Mouse (Mus musculus): Measurements from ENCODE around the gene Chp1. TPM values are rescaled to one million over a fixed set of nuclear protein-coding genes. Genes with fewer than 3 reads are reported as not detected.
"Not testable (repeated sequence)": the region's sequence is repeated elsewhere in the genome, so short reads cannot be mapped to it uniquely, and the experiment has no call there.

Chp1 gene
- polyA plus RNA-seq, 1 experiment from 2014 or later, result 73.0 TPM

DNA sequence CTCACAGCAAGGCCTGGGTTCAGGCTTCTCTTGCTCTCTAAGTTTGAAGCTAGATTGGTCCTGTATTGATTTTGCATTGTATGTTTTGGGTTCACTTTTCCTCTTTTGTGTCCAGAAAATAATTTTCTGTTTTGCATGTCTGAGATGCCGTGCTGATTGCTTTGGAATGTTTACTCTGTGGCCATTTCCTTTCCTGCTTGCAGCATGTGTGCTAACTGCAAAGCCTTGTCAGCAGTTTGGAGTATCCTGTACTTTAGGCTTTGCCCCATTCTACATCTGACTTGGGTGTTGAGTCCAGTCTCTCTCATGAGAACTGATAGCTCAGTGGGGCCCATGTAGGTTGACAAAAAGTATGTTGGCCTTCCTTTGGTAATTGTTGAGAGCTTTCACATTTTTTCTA, 55.0 kb downstream of the Chp1 start:
- no peak overlapping the region for H3K4me3 ChIP-seq
- H3K27me3 ChIP-seq, result no peaks in the 10 kb centered on the region
- peaks cover 29% of the 10 kb centered on the region for H3K4me1 ChIP-seq (replicated peaks)
- H3K27ac ChIP-seq (replicated peaks), result no peak overlapping the region
- peaks cover 59% of the 10 kb centered on the region for H3K36me3 ChIP-seq
- WGBS, result 87% methylated on average over 1 of the region's 1 CpGs
- no peak for ATAC-seq (ENCODE audit: low read depth)
- no peak overlapping the region for H3K9ac ChIP-seq
- no peak overlapping the region for H3K4me2 ChIP-seq
- no peaks in the 10 kb centered on the region for H3K9me3 ChIP-seq

GRCm38 (mm10) chr2:119603909-119604308, 56.4 kb downstream of the Chp1 start:
- H3K27me3 ChIP-seq, result no peaks in the 10 kb centered on the region
- H3K9me3 ChIP-seq, result no peaks in the 10 kb centered on the region
- no peak for ATAC-seq (ENCODE audit: low read depth)
- H3K36me3 ChIP-seq, result peaks cover 60% of the 10 kb centered on the region
- H3K27ac ChIP-seq (replicated peaks), result no peak overlapping the region
- H3K4me3 ChIP-seq, result no peak overlapping the region
- peaks cover 22% of the 10 kb centered on the region for H3K4me1 ChIP-seq (replicated peaks)
- 91% methylated on average over 2 of the region's 2 CpGs for WGBS
- no peak overlapping the region for H3K9ac ChIP-seq
- H3K4me2 ChIP-seq, result no peak overlapping the region

GRCm38 (mm10) chr2:119605361-119605973, 58.0 kb downstream of the Chp1 start:
- Histone ChIP-seq H3K27me3 (no peaks in the 10 kb centered on the region), H3K36me3 (peaks cover 59% of the 10 kb centered on the region), H3K9ac (no peak overlapping the region), H3K9me3 (no peaks in the 10 kb centered on the region), H3K4me1 (replicated peaks) (peaks cover 18% of the 10 kb centered on the region), H3K4me2 (no peak overlapping the region), H3K27ac (replicated peaks) (no peak overlapping the region), H3K4me3 (no peak overlapping the region)
- no peak for ATAC-seq (ENCODE audit: low read depth)
- 89% methylated on average over 6 of the region's 6 CpGs for WGBS

- no peaks in the 10 kb centered on the region for H3K9me3 ChIP-seq
- no peak overlapping the region for H3K4me2 ChIP-seq
- WGBS, result 96% methylated on average over 4 of the region's 4 CpGs
- no peak overlapping the region for H3K4me3 ChIP-seq
- no peaks in the 10 kb centered on the region for H3K27me3 ChIP-seq
- H3K27ac ChIP-seq (replicated peaks), result no peak overlapping the region
- no peak overlapping the region for H3K9ac ChIP-seq
- peaks cover 50% of the 10 kb centered on the region for H3K36me3 ChIP-seq
- ATAC-seq (ENCODE audit: low read depth), result no peak
- peaks cover 6% of the 10 kb centered on the region; the same call in 1 of the 2 replicates for H3K4me1 ChIP-seq (replicated peaks)
Observed at GRCm38 (mm10) chr2:119607023-119607422, 59.5 kb downstream of the Chp1 start.

DNA sequence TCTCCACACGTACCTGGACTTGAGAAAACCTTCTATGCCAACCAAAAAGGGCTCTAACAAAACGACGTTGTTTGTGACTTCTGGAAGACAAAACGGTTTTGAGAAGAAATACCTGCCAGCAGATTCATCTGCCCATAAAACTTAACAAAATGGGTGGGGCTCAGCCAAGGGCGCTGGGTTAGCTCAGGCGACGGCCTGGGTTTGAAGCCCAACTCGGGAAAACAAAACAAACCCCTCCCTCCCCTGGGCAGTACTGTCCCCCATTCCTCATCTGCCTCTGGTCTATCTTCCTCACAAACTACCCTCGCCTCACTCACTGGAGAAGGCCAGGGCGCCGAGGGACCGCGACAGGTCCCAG, 70.3 kb downstream of the Chp1 start:
- 1% methylated on average over 13 of the region's 13 CpGs for WGBS
- Histone ChIP-seq H3K4me1 (replicated peaks) (peaks cover 33% of the 10 kb centered on the region), H3K36me3 (no peaks in the 10 kb centered on the region), H3K27me3 (no peaks in the 10 kb centered on the region), H3K9ac (peak overlapping the region; percentile 61), H3K9me3 (no peaks in the 10 kb centered on the region), H3K4me3 (peak overlapping the region; percentile 62), H3K4me2 (peak overlapping the region; percentile 83), H3K27ac (replicated peaks) (no peak overlapping the region)
- ATAC-seq (ENCODE audit: low read depth), result no peak

GRCm38 (mm10) chr2:119618199-119618982, 70.9 kb downstream of the Chp1 start, which contains the start of the genes Nusap1 and Oip5:
Gene Nusap1, plus strand, starts transcription at chr2:119618298.
Gene Oip5, minus strand, starts transcription at chr2:119618469.
- Histone ChIP-seq H3K27ac (replicated peaks) (no peak within 1 kb of the TSS), H3K27me3 (no peaks in the 10 kb centered on the region)
- WGBS, result under 1% methylated on average over 55 of the region's 55 CpGs

GRCm38 (mm10) chr2:119619002-119619401, 71.5 kb downstream of the Chp1 start:
- not testable (repeated sequence) for H3K27ac ChIP-seq (replicated peaks); H3K27me3 ChIP-seq; H3K9me3 ChIP-seq; ATAC-seq (ENCODE audit: low read depth); H3K36me3 ChIP-seq
- H3K4me1 ChIP-seq (replicated peaks), result peaks cover 33% of the 10 kb centered on the region
- peak overlapping the region; percentile 83 for H3K4me2 ChIP-seq
- WGBS, result 12% methylated on average over 6 of the region's 6 CpGs
- H3K9ac ChIP-seq, result peak overlapping the region; percentile 63
- peak overlapping the region; percentile 62 for H3K4me3 ChIP-seq

More at GRCm38 (mm10) chr2:119618199-119618982, 70.9 kb downstream of the Chp1 start, which contains the start of the genes Nusap1 and Oip5:
- ATAC-seq (ENCODE audit: low read depth), result peak; percentile 100
- Histone ChIP-seq H3K4me3 (peak within 1 kb of the TSS; percentile 62), H3K9me3 (no peaks in the 10 kb centered on the region), H3K4me1 (replicated peaks) (peaks cover 33% of the 10 kb centered on the region), H3K9ac (peak within 1 kb of the TSS; percentile 63), H3K4me2 (peak within 1 kb of the TSS; percentile 83), H3K36me3 (no peaks in the 10 kb centered on the region)

- Histone ChIP-seq H3K4me2 (0 out of 2 replicates have a peak overlapping the region, but pooled peaks have one; percentile 3), H3K9ac (no peak overlapping the region; the same call in 1 of the 2 replicates), H3K4me1 (replicated peaks) (peaks cover 33% of the 10 kb centered on the region), H3K27me3 (no peaks in the 10 kb centered on the region), H3K27ac (replicated peaks) (no peak overlapping the region), H3K36me3 (no peaks in the 10 kb centered on the region), H3K9me3 (no peaks in the 10 kb centered on the region), H3K4me3 (no peak overlapping the region)
- ATAC-seq (ENCODE audit: low read depth), result no peak
- WGBS, result 100% methylated on average over 2 of the region's 2 CpGs
Observed at GRCm38 (mm10) chr2:119621302-119621701, 73.8 kb downstream of the Chp1 start.

Other genes starting within 250 kb of the Chp1 start
- 4.9 and 5.3 TPM in 2 replicates for gene Dll4, start 221.9 kb upstream of the Chp1 start, polyA plus RNA-seq (2015; fragmentation: Nextera tagmentation; extraction: Ambion mirVana)
- gene Chac1, start 196.5 kb upstream of the Chp1 start, polyA plus RNA-seq (2015; fragmentation: Nextera tagmentation; extraction: Ambion mirVana), result 6.2 TPM in 2 replicates
- gene Ino80, start 70.0 kb upstream of the Chp1 start, polyA plus RNA-seq (2015; fragmentation: Nextera tagmentation; extraction: Ambion mirVana), result 3.1 and 3.2 TPM in 2 replicates
- 0.43 and 0.71 TPM in 2 replicates for gene Exd1, start 70 bp upstream of the Chp1 start, polyA plus RNA-seq (2015; fragmentation: Nextera tagmentation; extraction: Ambion mirVana)
- gene Nusap1, start 70.6 kb downstream of the Chp1 start, polyA plus RNA-seq (2015; fragmentation: Nextera tagmentation; extraction: Ambion mirVana), result 13.4 and 19.5 TPM in 2 replicates
- gene Oip5, start 70.8 kb downstream of the Chp1 start, polyA plus RNA-seq (2015; fragmentation: Nextera tagmentation; extraction: Ambion mirVana), result 5.1 and 7.8 TPM in 2 replicates
- 43.6 and 47.0 TPM in 2 replicates for gene Ndufaf1, start 115.1 kb downstream of the Chp1 start, polyA plus RNA-seq (2015; fragmentation: Nextera tagmentation; extraction: Ambion mirVana)
- 54.8 and 67.0 TPM in 2 replicates for gene Rtf1, start 127.4 kb downstream of the Chp1 start, polyA plus RNA-seq (2015; fragmentation: Nextera tagmentation; extraction: Ambion mirVana)
- gene Itpka, start 194.6 kb downstream of the Chp1 start, polyA plus RNA-seq (2015; fragmentation: Nextera tagmentation; extraction: Ambion mirVana), result 0.28 TPM in 1 of 2 replicates, not detected in the other
- 0.43 and 0.50 TPM in 2 replicates for gene Ltk, start 212.7 kb downstream of the Chp1 start, polyA plus RNA-seq (2015; fragmentation: Nextera tagmentation; extraction: Ambion mirVana)
- gene Rpap1, start 239.8 kb downstream of the Chp1 start, polyA plus RNA-seq (2015; fragmentation: Nextera tagmentation; extraction: Ambion mirVana), result 18.6 and 21.0 TPM in 2 replicates

Measured in neural tube, embryonic 13.5 days (tissue).